Mouse (Mus musculus) lung, adult 2 months (tissue): ENCODE measurements around the gene Dnmt1.

Source experiments
- CTCF ChIP-seq: fragments of 200-500 bp; IDR thresholded peaks from 2 replicates; pipeline ENCODE4 v1.5.1; 2011; ENCODE audit warnings: mild to moderate bottlenecking, low read length, control low read depth; ENCODE audit not compliant: insufficient read depth
- POLR2A ChIP-seq: fragments of 200-500 bp; IDR thresholded peaks from 2 replicates; pipeline ENCODE4 v1.6.1; 2011; ENCODE audit warnings: low read depth, mild to moderate bottlenecking, control low read depth, low read length, borderline replicate concordance; ENCODE audit errors: extremely low read depth

DNA sequence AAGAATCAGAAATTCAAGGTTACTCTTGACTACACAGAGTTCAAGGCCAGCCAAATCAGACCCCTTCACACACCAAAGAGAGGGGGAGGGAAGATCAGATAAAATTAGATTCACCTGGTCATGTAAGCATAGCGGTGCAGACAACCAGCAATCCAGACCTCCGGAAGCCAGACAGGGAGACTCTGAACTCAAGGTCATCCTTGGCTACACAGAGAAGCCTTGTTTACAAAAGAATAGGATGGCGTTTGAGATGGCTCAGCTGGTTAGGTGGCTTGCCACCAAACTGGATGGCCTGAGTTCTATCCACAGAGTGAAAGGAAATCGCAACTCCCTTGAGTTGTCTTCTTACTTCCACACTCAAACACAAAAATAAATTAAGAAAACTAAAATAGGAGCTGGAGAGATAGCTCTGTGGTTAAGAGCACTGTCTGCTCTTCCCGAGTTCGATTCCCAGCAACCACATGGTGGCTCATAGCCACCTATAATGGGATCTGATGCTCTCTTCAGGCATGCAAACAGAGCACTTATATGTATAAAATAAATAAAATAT, 42.0 kb upstream of the Dnmt1 start:
- TF ChIP-seq CTCF (no peak), POLR2A (no peak)
